Mouse (Mus musculus) cortical plate, adult 2 months (tissue): ENCODE results near the gene Prkce.

Experiments used
- CTCF ChIP-seq: fragments of 200-500 bp; IDR thresholded peaks from 2 replicates; pipeline ENCODE4 v1.5.1; 2011; ENCODE audit warnings: mild to moderate bottlenecking, control low read depth, low read length; ENCODE audit not compliant: insufficient read depth; ENCODE audit errors: extremely low read depth
- POLR2A ChIP-seq: fragments of 200-500 bp; IDR thresholded peaks from 2 replicates; pipeline ENCODE4 v1.6.1; 2011; ENCODE audit warnings: mild to moderate bottlenecking, low read length, control low read depth; ENCODE audit not compliant: insufficient read depth; ENCODE audit errors: extremely low read depth

GRCm38 (mm10) chr17:86531231-86531630, 363.6 kb downstream of the Prkce start:
- no peak for TF ChIP-seq CTCF
- no peak for TF ChIP-seq POLR2A
